Mouse (Mus musculus): ENCODE measurements around the gene Il18r1. TPM values are rescaled to one million over a fixed set of nuclear protein-coding genes. Genes with fewer than 3 reads are reported as not detected.

Gene Il18r1
- total and polyA plus RNA-seq, 3 experiments = 0.45 to 0.76 TPM; not detected in 1

DNA sequence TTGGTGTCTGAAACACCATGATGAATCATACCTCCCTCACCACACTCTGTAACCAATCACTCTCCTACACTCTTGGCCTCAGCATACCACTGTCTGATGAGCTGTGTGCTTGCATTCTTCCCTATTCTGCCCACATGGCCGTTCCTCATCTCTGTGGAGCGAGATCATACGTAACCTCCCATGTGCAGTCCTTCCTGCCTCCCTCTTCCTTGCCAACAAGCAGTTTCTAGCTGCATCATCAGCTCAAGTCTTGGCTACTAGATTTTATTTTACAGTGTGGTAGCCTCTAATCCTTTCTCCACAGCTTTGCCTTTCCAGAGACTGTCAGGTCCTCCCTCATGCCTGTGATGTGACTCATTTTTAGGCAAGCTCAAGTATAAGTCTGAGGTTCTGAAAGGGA lies 20.6 kb upstream of the Il18r1 start:
- H3K4me1 ChIP-seq (ENCODE audit: insufficient read depth, low read depth, low read length) = peaks cover 33% of the 10 kb centered on the region
- no peaks in the 10 kb centered on the region for H3K27me3 ChIP-seq (ENCODE audit: insufficient read depth, low read length)
- ATAC-seq (ENCODE audit: extremely low read depth, insufficient number of reproducible peaks, low FRiP score, poor library complexity, severe bottlenecking) (no peak), DNase-seq (ENCODE audit: low spot score) (no peak)
- H3K36me3 ChIP-seq (replicated peaks) = peaks cover 90% of the 10 kb centered on the region
- H3K9me3 ChIP-seq (replicated peaks) = no peaks in the 10 kb centered on the region
- H3K4me3 ChIP-seq (ENCODE audit: low read depth, low read length) = no peak overlapping the region
- TF ChIP-seq CTCF (IDR thresholded peaks at IDR 0.05; ENCODE audit: low read depth, low read length) = no peak
- no peak for TF ChIP-seq TAL1 (conservative IDR thresholded peaks at IDR 0.05; ENCODE audit: low read depth, low read length)
- TF ChIP-seq GATA2 (IDR thresholded peaks at IDR 0.05; ENCODE audit: borderline replicate concordance, low read depth, low read length) = no peak
- no peak for TF ChIP-seq GATA1 (IDR thresholded peaks at IDR 0.05; ENCODE audit: borderline replicate concordance, low read length)
- TF ChIP-seq POLR2AphosphoS5 (IDR thresholded peaks at IDR 0.05; ENCODE audit: insufficient replicate concordance, low read depth, low read length) = no peak

DNA sequence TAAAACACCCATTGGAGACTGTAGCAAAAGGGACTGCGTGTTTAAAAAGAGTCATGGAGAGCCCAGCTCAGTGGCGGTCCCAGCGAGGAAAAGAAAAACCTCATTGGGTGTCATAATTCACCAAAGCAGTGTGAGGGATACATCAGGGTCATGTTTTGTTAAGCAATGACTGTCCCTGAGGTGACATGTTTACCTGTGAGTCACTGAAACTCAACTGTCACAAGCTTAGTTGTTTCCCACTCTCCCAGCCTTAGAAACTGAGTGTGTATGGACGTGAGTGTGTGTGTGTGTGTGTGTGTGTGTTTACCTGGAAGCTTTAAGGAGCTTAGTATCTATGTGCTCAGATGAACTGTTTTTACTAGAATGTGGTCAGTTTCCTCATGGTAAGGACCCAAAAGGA lies 2.0 kb downstream of the Il18r1 start:
- TF ChIP-seq GATA1 (IDR thresholded peaks at IDR 0.05; ENCODE audit: borderline replicate concordance, low read length) = no peak
- TF ChIP-seq GATA2 (IDR thresholded peaks at IDR 0.05; ENCODE audit: borderline replicate concordance, low read depth, low read length) = no peak
- TF ChIP-seq CTCF (IDR thresholded peaks at IDR 0.05; ENCODE audit: low read depth, low read length) = no peak
- no peak for TF ChIP-seq TAL1 (conservative IDR thresholded peaks at IDR 0.05; ENCODE audit: low read depth, low read length)
- no peak for TF ChIP-seq POLR2AphosphoS5 (IDR thresholded peaks at IDR 0.05; ENCODE audit: insufficient replicate concordance, low read depth, low read length)

GRCm38 (mm10) chr1:40468805-40469204 lies 3.5 kb downstream of the Il18r1 start:
- no peak overlapping the region for H3K4me3 ChIP-seq (ENCODE audit: low read depth, low read length)

More for the DNA sequence above, 2.0 kb downstream of the Il18r1 start:
- Histone ChIP-seq H3K4me3 (ENCODE audit: low read depth, low read length) (no peak overlapping the region), H3K27me3 (ENCODE audit: insufficient read depth, low read length) (no peaks in the 10 kb centered on the region; the same call in 1 of the 2 replicates), H3K4me1 (ENCODE audit: insufficient read depth, low read depth, low read length) (peaks cover 24% of the 10 kb centered on the region), H3K9me3 (replicated peaks) (no peaks in the 10 kb centered on the region), H3K36me3 (replicated peaks) (peaks cover 38% of the 10 kb centered on the region)
- ATAC-seq (ENCODE audit: extremely low read depth, insufficient number of reproducible peaks, low FRiP score, poor library complexity, severe bottlenecking) = no peak
- DNase-seq (ENCODE audit: low spot score) = no peak

DNA sequence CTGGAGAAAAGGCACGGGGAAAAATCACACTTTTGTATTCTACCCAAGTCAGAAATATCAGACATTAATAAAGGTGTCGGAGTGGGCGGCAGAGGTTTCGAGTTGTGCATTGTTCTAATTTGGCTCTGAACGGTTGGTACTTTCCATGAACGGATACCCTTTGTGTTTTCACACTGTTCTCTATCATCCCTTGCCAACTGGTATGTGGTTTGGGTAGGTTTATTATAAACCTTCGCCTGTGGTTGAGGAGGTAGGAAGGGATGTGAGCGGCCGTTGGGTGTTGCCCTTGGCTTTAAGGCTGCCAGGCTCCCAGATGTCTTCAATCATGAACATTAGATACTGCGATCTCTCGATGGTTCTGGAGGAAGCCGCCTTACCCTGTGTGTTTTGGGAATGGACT lies 4.5 kb downstream of the Il18r1 start:
- peaks cover 27% of the 10 kb centered on the region for H3K4me1 ChIP-seq (ENCODE audit: insufficient read depth, low read depth, low read length)
- no peaks in the 10 kb centered on the region for H3K9me3 ChIP-seq (replicated peaks)
- no peak for ATAC-seq (ENCODE audit: extremely low read depth, insufficient number of reproducible peaks, low FRiP score, poor library complexity, severe bottlenecking)
- no peak for TF ChIP-seq GATA1 (IDR thresholded peaks at IDR 0.05; ENCODE audit: borderline replicate concordance, low read length)
- no peak for TF ChIP-seq TAL1 (conservative IDR thresholded peaks at IDR 0.05; ENCODE audit: low read depth, low read length)
- TF ChIP-seq GATA2 (IDR thresholded peaks at IDR 0.05; ENCODE audit: borderline replicate concordance, low read depth, low read length) = no peak
- TF ChIP-seq POLR2AphosphoS5 (IDR thresholded peaks at IDR 0.05; ENCODE audit: insufficient replicate concordance, low read depth, low read length) = no peak
- no peak for TF ChIP-seq CTCF (IDR thresholded peaks at IDR 0.05; ENCODE audit: low read depth, low read length)
- H3K4me3 ChIP-seq (ENCODE audit: low read depth, low read length) = no peak overlapping the region
- H3K36me3 ChIP-seq (replicated peaks) = peaks cover 16% of the 10 kb centered on the region
- no peak for DNase-seq (ENCODE audit: low spot score)
- H3K27me3 ChIP-seq (ENCODE audit: insufficient read depth, low read length) = peaks cover 14% of the 10 kb centered on the region

More at GRCm38 (mm10) chr1:40468805-40469204, 3.5 kb downstream of the Il18r1 start:
- no peak for DNase-seq (ENCODE audit: low spot score)
- Histone ChIP-seq H3K36me3 (replicated peaks) (peaks cover 26% of the 10 kb centered on the region), H3K4me1 (ENCODE audit: insufficient read depth, low read depth, low read length) (peaks cover 25% of the 10 kb centered on the region), H3K9me3 (replicated peaks) (no peaks in the 10 kb centered on the region), H3K27me3 (ENCODE audit: insufficient read depth, low read length) (peaks cover 5% of the 10 kb centered on the region)
- TF ChIP-seq POLR2AphosphoS5 (IDR thresholded peaks at IDR 0.05; ENCODE audit: insufficient replicate concordance, low read depth, low read length) = no peak
- no peak for TF ChIP-seq GATA2 (IDR thresholded peaks at IDR 0.05; ENCODE audit: borderline replicate concordance, low read depth, low read length)
- no peak for TF ChIP-seq CTCF (IDR thresholded peaks at IDR 0.05; ENCODE audit: low read depth, low read length)
- TF ChIP-seq TAL1 (conservative IDR thresholded peaks at IDR 0.05; ENCODE audit: low read depth, low read length) = no peak
- no peak for TF ChIP-seq GATA1 (IDR thresholded peaks at IDR 0.05; ENCODE audit: borderline replicate concordance, low read length)
- ATAC-seq (ENCODE audit: extremely low read depth, insufficient number of reproducible peaks, low FRiP score, poor library complexity, severe bottlenecking) = no peak

DNA sequence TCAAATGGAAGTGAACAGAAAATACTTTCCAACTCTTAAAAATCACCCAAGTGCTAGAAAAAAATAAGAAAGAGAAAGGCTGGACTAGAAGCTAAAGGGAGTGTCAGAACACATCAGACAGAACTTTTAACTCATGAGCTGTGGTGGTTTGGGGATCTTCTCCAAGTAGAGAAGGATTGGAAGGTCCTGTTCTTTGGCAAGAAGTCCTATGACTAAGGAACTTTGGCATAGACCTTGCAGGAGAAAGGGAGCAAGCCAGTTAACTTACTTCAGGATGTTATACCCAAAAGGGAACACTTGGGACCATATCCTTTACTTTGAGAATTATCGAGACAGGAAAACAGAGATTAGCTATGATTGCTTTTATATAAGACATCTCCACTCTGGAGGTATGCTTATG lies 7.0 kb downstream of the Il18r1 start:
- Histone ChIP-seq H3K4me3 (ENCODE audit: low read depth, low read length) (no peak overlapping the region), H3K4me1 (ENCODE audit: insufficient read depth, low read depth, low read length) (peaks cover 16% of the 10 kb centered on the region), H3K36me3 (replicated peaks) (no peaks in the 10 kb centered on the region), H3K9me3 (replicated peaks) (no peaks in the 10 kb centered on the region), H3K27me3 (ENCODE audit: insufficient read depth, low read length) (peaks cover 25% of the 10 kb centered on the region)
- no peak for ATAC-seq (ENCODE audit: extremely low read depth, insufficient number of reproducible peaks, low FRiP score, poor library complexity, severe bottlenecking)
- TF ChIP-seq POLR2AphosphoS5 (IDR thresholded peaks at IDR 0.05; ENCODE audit: insufficient replicate concordance, low read depth, low read length) (no peak), TAL1 (conservative IDR thresholded peaks at IDR 0.05; ENCODE audit: low read depth, low read length) (no peak), GATA2 (IDR thresholded peaks at IDR 0.05; ENCODE audit: borderline replicate concordance, low read depth, low read length) (no peak), GATA1 (IDR thresholded peaks at IDR 0.05; ENCODE audit: borderline replicate concordance, low read length) (no peak), CTCF (IDR thresholded peaks at IDR 0.05; ENCODE audit: low read depth, low read length) (no peak)
- DNase-seq (ENCODE audit: low spot score) = no peak

DNA sequence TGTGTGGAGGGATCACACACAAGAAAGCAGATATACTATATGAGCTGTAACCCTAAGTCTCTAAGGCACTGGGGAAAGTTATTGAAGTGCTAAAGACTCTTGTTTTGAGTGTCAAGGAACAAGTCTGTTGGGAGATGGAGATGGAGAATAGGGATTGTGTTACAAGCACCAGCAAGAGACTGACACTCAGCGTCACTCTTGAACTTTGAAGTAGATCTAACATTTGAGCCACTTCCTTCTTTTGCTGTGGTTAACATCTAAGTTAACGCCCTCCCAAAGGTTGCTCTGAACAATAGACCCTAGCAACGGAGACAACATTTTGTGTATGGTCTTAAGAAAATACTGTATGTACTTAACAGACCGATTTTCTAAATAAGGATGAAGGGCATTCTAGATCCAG lies 8.3 kb downstream of the Il18r1 start:
- no peaks in the 10 kb centered on the region for H3K9me3 ChIP-seq (replicated peaks)
- peaks cover 29% of the 10 kb centered on the region for H3K27me3 ChIP-seq (ENCODE audit: insufficient read depth, low read length)
- no peak overlapping the region for H3K4me3 ChIP-seq (ENCODE audit: low read depth, low read length)
- TF ChIP-seq GATA2 (IDR thresholded peaks at IDR 0.05; ENCODE audit: borderline replicate concordance, low read depth, low read length) (no peak), GATA1 (IDR thresholded peaks at IDR 0.05; ENCODE audit: borderline replicate concordance, low read length) (no peak), CTCF (IDR thresholded peaks at IDR 0.05; ENCODE audit: low read depth, low read length) (no peak), POLR2AphosphoS5 (IDR thresholded peaks at IDR 0.05; ENCODE audit: insufficient replicate concordance, low read depth, low read length) (no peak), TAL1 (conservative IDR thresholded peaks at IDR 0.05; ENCODE audit: low read depth, low read length) (no peak)
- ATAC-seq (ENCODE audit: extremely low read depth, insufficient number of reproducible peaks, low FRiP score, poor library complexity, severe bottlenecking) = no peak
- DNase-seq (ENCODE audit: low spot score) = no peak
- no peaks in the 10 kb centered on the region for H3K36me3 ChIP-seq (replicated peaks)
- H3K4me1 ChIP-seq (ENCODE audit: insufficient read depth, low read depth, low read length) = peaks cover 16% of the 10 kb centered on the region

Measured in G1E (cell line).